Mouse (Mus musculus) cortical plate, adult 2 months (tissue): ENCODE data around the gene Hes5. TPM values are rescaled to one million over a fixed set of nuclear protein-coding genes. Genes with fewer than 3 reads are reported as not detected.

ENCODE experiments used
- H3K27ac ChIP-seq: fragments of 200-500 bp; 2 replicates; pipeline ENCODE4 v1.5.1; 2012; ENCODE audit warnings: low read length, control low read depth, inconsistent platforms; ENCODE audit not compliant: insufficient read depth
- H3K4me1 ChIP-seq: fragments of 200-500 bp; 2 replicates; pipeline ENCODE4 v1.6.1; 2011; ENCODE audit warnings: low read length; ENCODE audit not compliant: control insufficient read depth, insufficient read depth
- H3K4me3 ChIP-seq: fragments of 200-500 bp; 2 replicates; pipeline ENCODE4 v1.5.1; 2011; ENCODE audit warnings: mild to moderate bottlenecking, low read length, control low read depth; ENCODE audit not compliant: insufficient read depth
- CTCF ChIP-seq: fragments of 200-500 bp; IDR thresholded peaks from 2 replicates; pipeline ENCODE4 v1.5.1; 2011; ENCODE audit warnings: mild to moderate bottlenecking, control low read depth, low read length; ENCODE audit not compliant: insufficient read depth; ENCODE audit errors: extremely low read depth
- POLR2A ChIP-seq: fragments of 200-500 bp; IDR thresholded peaks from 2 replicates; pipeline ENCODE4 v1.6.1; 2011; ENCODE audit warnings: mild to moderate bottlenecking, low read length, control low read depth; ENCODE audit not compliant: insufficient read depth; ENCODE audit errors: extremely low read depth
- polyA plus RNA-seq: library from polyadenylated mRNA; depleted of rRNA; stranded (reverse); fragments of >200 nt; gene quantifications from 2 replicates; pipeline ENCODE4 v1.2.3, GENCODE M21; 2012

Gene Hes5
- polyA plus RNA-seq, 1 experiment, result 28.2 TPM

GRCm38 (mm10) chr4:154949589-154949982, 11.1 kb upstream of the Hes5 start:
- H3K27ac ChIP-seq, result no peak overlapping the region
- H3K4me3 ChIP-seq, result no peak overlapping the region
- H3K4me1 ChIP-seq, result no peaks in the 10 kb centered on the region
- TF ChIP-seq POLR2A (no peak), CTCF (no peak)

GRCm38 (mm10) chr4:154952461-154953241, 8.1 kb upstream of the Hes5 start:
- no peak overlapping the region for H3K27ac ChIP-seq
- H3K4me3 ChIP-seq, result no peak overlapping the region
- no peak for TF ChIP-seq CTCF
- TF ChIP-seq POLR2A, result no peak
- peaks cover 2% of the 10 kb centered on the region; the same call in 1 of the 2 replicates for H3K4me1 ChIP-seq

- TF ChIP-seq CTCF (no peak), POLR2A (no peak)
- Histone ChIP-seq H3K4me1 (peaks cover 2% of the 10 kb centered on the region), H3K27ac (peak overlapping the region; percentile 63), H3K4me3 (no peak overlapping the region)
Observed at GRCm38 (mm10) chr4:154956604-154957003, 4.1 kb upstream of the Hes5 start.

GRCm38 (mm10) chr4:154957289-154957993, 3.3 kb upstream of the Hes5 start:
- Histone ChIP-seq H3K4me3 (no peak overlapping the region), H3K4me1 (peaks cover 2% of the 10 kb centered on the region), H3K27ac (no peak overlapping the region)
- TF ChIP-seq POLR2A (no peak), CTCF (no peak)

GRCm38 (mm10) chr4:154958171-154958570, 2.6 kb upstream of the Hes5 start:
- no peak overlapping the region for H3K4me3 ChIP-seq
- H3K27ac ChIP-seq, result no peak overlapping the region
- TF ChIP-seq CTCF, result no peak
- TF ChIP-seq POLR2A, result no peak
- peaks cover 2% of the 10 kb centered on the region for H3K4me1 ChIP-seq

- TF ChIP-seq CTCF (no peak), POLR2A (no peak)
- H3K27ac ChIP-seq, result no peak overlapping the region
- H3K4me1 ChIP-seq, result peaks cover 2% of the 10 kb centered on the region
- H3K4me3 ChIP-seq, result no peak overlapping the region
Observed at GRCm38 (mm10) chr4:154958621-154959020, 2.1 kb upstream of the Hes5 start.

GRCm38 (mm10) chr4:154960021-154960689, 568 bp upstream of the Hes5 start:
- Histone ChIP-seq H3K27ac (0 out of 2 replicates have a peak overlapping the region, but pooled peaks have one; percentile 62), H3K4me1 (peaks cover 3% of the 10 kb centered on the region), H3K4me3 (peak overlapping the region; percentile 93)
- no peak for TF ChIP-seq CTCF
- no peak for TF ChIP-seq POLR2A

GRCm38 (mm10) chr4:154961226-154961738, 559 bp downstream of the Hes5 start:
- peaks cover 5% of the 10 kb centered on the region for H3K4me1 ChIP-seq
- TF ChIP-seq POLR2A (no peak), CTCF (no peak)

GRCm38 (mm10) chr4:154961911-154962310, 1.2 kb downstream of the Hes5 start:
- peak overlapping the region; percentile 93 for H3K4me3 ChIP-seq
- no peak for TF ChIP-seq POLR2A
- peak overlapping the region; percentile 62; the same call in 1 of the 2 replicates for H3K27ac ChIP-seq
- H3K4me1 ChIP-seq, result peaks cover 5% of the 10 kb centered on the region

More at GRCm38 (mm10) chr4:154961226-154961738, 559 bp downstream of the Hes5 start:
- H3K4me3 ChIP-seq, result peak overlapping the region; percentile 93
- peak overlapping the region; percentile 62 for H3K27ac ChIP-seq

GRCm38 (mm10) chr4:154962683-154963082, 2.0 kb downstream of the Hes5 start:
- Histone ChIP-seq H3K4me3 (peak overlapping the region; percentile 93), H3K27ac (peak overlapping the region; percentile 13; the same call in 1 of the 2 replicates), H3K4me1 (peaks cover 3% of the 10 kb centered on the region)
- TF ChIP-seq POLR2A (no peak), CTCF (no peak)
